Mouse (Mus musculus) embryonic facial prominence, embryonic 11.5 days (tissue): ENCODE measurements around the gene Foxn3. TPM values are rescaled to one million over a fixed set of nuclear protein-coding genes. Genes with fewer than 3 reads are reported as not detected.

Experiments used
- ATAC-seq: fragments of 200-750 bp; cut with Nextera tagmentation; replicated peaks from 2 replicates; pipeline ENCODE4 v1.8.0; 2017; ENCODE audit warnings: low read depth; ENCODE audit not compliant: insufficient number of reproducible peaks, low FRiP score, low TSS enrichment
- DNase-seq: peaks from one replicate; pipeline ENCODE4 v3.0.0-alpha.2; 2015; ENCODE audit warnings: low spot score
- H3K27ac ChIP-seq: fragments of 300-500 bp; sonication (generic); replicated peaks from 2 replicates; pipeline ENCODE4 v1.5.1; 2014; ENCODE audit warnings: mild to moderate bottlenecking, low read depth, low read length, control low read depth
- H3K27me3 ChIP-seq: fragments of 300-500 bp; sonication (generic); 2 replicates; pipeline ENCODE4 v1.6.1; 2014; ENCODE audit warnings: mild to moderate bottlenecking, low read length, moderate library complexity, mixed read lengths; ENCODE audit not compliant: control insufficient read depth, insufficient read depth
- H3K36me3 ChIP-seq: fragments of 300-500 bp; sonication (generic); replicated peaks from 2 replicates; pipeline ENCODE4 v1.6.1; 2014; ENCODE audit warnings: low read depth, mild to moderate bottlenecking, low read length, moderate library complexity, mixed read lengths; ENCODE audit not compliant: control insufficient read depth, insufficient read depth
- H3K4me1 ChIP-seq: fragments of 300-500 bp; sonication (generic); 2 replicates; pipeline ENCODE4 v1.6.1; 2014; ENCODE audit warnings: low read length, mixed read lengths; ENCODE audit not compliant: control insufficient read depth, insufficient read depth
- H3K4me2 ChIP-seq: fragments of 300-500 bp; sonication (generic); 2 replicates; pipeline ENCODE4 v1.6.1; 2014; ENCODE audit warnings: low read depth, mild to moderate bottlenecking, control low read depth, low read length, moderate library complexity
- H3K4me3 ChIP-seq: fragments of 300-500 bp; sonication (generic); 2 replicates; pipeline ENCODE4 v1.5.1; 2014; ENCODE audit warnings: low read depth, low read length, control low read depth
- H3K9ac ChIP-seq: fragments of 300-500 bp; sonication (generic); replicated peaks from 2 replicates; pipeline ENCODE4 v1.6.1; 2014; ENCODE audit warnings: mild to moderate bottlenecking, control low read depth, low read length
- H3K9me3 ChIP-seq: fragments of 300-500 bp; sonication (generic); replicated peaks from 2 replicates; pipeline ENCODE4 v1.6.1; 2016; ENCODE audit warnings: mild to moderate bottlenecking, low read length, inconsistent platforms, mixed read lengths; ENCODE audit not compliant: control insufficient read depth
- WGBS: fragments of 180-500 bp; shearing (Covaris S2); extraction: QIAGEN DNeasy Blood & Tissue Kit; methylation state at CpG from one replicate; pipeline ENCODE4 v1.1.7; 2014; 5-methylcytosine and 5-hydroxymethylcytosine counted together
- polyA plus RNA-seq: library from polyadenylated mRNA; unstranded; fragments of >200 nt; fragmentation: Nextera tagmentation; extraction: Ambion mirVana; gene quantifications from 2 replicates; pipeline ENCODE4 v1.2.1, GENCODE M21; 2014

The Foxn3 gene
- polyA plus RNA-seq, 1 experiment from 2014 or later: 80.5 TPM

DNA sequence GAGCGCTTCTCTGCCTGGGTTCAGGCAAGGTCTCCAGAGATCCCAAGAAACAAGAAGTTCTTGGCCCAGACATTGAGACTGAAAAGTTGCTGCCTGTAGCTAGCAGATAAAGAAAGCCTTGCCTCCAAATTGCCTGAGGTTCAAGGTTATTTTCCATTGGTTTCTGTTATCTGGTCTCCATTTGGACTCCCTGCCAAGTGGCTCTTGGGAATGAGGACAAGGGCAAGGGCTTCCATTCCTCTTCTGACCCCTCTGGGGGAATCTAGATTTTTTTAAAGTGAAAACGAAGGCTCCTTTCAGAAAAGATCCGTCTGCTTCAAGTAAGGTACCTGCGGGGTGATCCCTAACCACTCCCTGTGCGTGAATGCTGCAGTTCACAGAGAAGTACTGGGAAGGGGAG lies 130.0 kb downstream of the Foxn3 start:
- Histone ChIP-seq H3K27ac (no peak overlapping the region), H3K4me1 (no peaks in the 10 kb centered on the region), H3K4me3 (no peak overlapping the region), H3K36me3 (no peaks in the 10 kb centered on the region), H3K4me2 (no peak overlapping the region), H3K9me3 (no peaks in the 10 kb centered on the region), H3K9ac (no peak overlapping the region), H3K27me3 (no peaks in the 10 kb centered on the region)
- WGBS: 82% methylated on average over 5 of the region's 5 CpGs
- ATAC-seq: no peak
- no peak for DNase-seq

DNA sequence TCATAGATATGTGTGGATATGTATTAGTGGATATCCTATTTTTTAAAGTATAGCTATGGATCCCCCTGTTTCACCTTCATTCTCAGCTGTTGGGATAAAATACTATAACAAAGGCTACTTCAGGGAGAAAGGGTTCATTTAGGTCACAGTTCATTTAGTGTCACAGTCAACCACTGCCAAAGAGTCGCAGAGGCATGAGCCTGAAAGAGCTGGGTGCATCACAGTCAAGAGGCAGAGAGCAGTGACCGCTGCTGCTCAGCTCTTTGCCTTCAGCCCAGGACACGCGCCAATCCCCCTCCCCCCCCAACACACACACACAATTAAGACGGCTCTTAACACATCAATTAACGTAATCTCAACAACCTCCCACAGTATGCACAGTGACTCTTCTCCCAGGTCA lies 131.8 kb downstream of the Foxn3 start:
- DNase-seq (no peak), ATAC-seq (no peak)
- H3K9me3 ChIP-seq: no peaks in the 10 kb centered on the region
- WGBS: 81% methylated on average over 6 of the region's 6 CpGs
- H3K4me3 ChIP-seq: no peak overlapping the region
- H3K4me1 ChIP-seq: no peaks in the 10 kb centered on the region
- H3K27ac ChIP-seq: no peak overlapping the region
- no peaks in the 10 kb centered on the region for H3K27me3 ChIP-seq
- no peak overlapping the region for H3K4me2 ChIP-seq
- H3K9ac ChIP-seq: no peak overlapping the region
- no peaks in the 10 kb centered on the region for H3K36me3 ChIP-seq

GRCm38 (mm10) chr12:99430992-99431391 lies 132.4 kb downstream of the Foxn3 start:
- DNase-seq (no peak), ATAC-seq (no peak)
- H3K27ac ChIP-seq: no peak overlapping the region
- H3K4me1 ChIP-seq: no peaks in the 10 kb centered on the region
- H3K27me3 ChIP-seq: no peaks in the 10 kb centered on the region
- H3K4me2 ChIP-seq: no peak overlapping the region
- H3K9me3 ChIP-seq: no peaks in the 10 kb centered on the region
- WGBS: 98% methylated on average over 3 of the region's 3 CpGs
- H3K4me3 ChIP-seq: no peak overlapping the region
- H3K36me3 ChIP-seq: no peaks in the 10 kb centered on the region
- no peak overlapping the region for H3K9ac ChIP-seq

DNA sequence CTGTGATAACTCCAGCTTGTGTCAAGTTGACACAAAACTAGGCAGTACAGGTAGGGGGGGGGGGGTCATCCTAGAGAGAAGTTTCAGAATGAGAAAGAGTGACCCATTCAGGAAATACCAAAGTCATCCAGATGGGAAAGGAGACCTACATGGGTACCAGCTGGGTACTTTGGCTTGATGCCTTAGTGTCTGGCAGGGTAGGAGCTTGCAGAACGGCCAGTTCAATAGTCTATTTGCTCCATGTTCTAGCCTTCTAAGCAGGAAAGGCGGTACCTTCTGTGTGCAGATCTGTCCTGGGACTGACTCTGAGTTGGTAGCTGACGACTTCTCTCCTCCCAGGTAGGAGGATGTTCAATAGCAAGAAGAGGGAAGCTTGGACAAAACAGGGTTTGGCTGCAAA lies 134.3 kb downstream of the Foxn3 start:
- Histone ChIP-seq H3K27ac (no peak overlapping the region), H3K36me3 (no peaks in the 10 kb centered on the region), H3K4me2 (no peak overlapping the region), H3K4me3 (no peak overlapping the region), H3K9me3 (no peaks in the 10 kb centered on the region), H3K9ac (no peak overlapping the region), H3K4me1 (no peaks in the 10 kb centered on the region), H3K27me3 (no peaks in the 10 kb centered on the region)
- no peak for DNase-seq
- 95% methylated on average over 3 of the region's 3 CpGs for WGBS
- ATAC-seq: no peak

GRCm38 (mm10) chr12:99426207-99426916 lies 137.0 kb downstream of the Foxn3 start:
- Histone ChIP-seq H3K4me2 (no peak overlapping the region), H3K9me3 (no peaks in the 10 kb centered on the region), H3K27me3 (no peaks in the 10 kb centered on the region), H3K27ac (no peak overlapping the region), H3K4me3 (no peak overlapping the region), H3K9ac (no peak overlapping the region), H3K4me1 (no peaks in the 10 kb centered on the region), H3K36me3 (no peaks in the 10 kb centered on the region)
- no peak for DNase-seq
- 70% methylated on average over 14 of the region's 14 CpGs for WGBS
- ATAC-seq: no peak

- no peak overlapping the region for H3K9ac ChIP-seq
- no peaks in the 10 kb centered on the region for H3K27me3 ChIP-seq
- no peak overlapping the region for H3K4me3 ChIP-seq
- no peak for DNase-seq
- ATAC-seq: no peak
- no peaks in the 10 kb centered on the region for H3K36me3 ChIP-seq
- H3K9me3 ChIP-seq: no peaks in the 10 kb centered on the region
- no peaks in the 10 kb centered on the region for H3K4me1 ChIP-seq
- no peak overlapping the region for H3K4me2 ChIP-seq
- H3K27ac ChIP-seq: no peak overlapping the region
- WGBS: 93% methylated on average over 2 of the region's 2 CpGs
These were observed 144.0 kb downstream of the Foxn3 start for GRCm38 (mm10) chr12:99419396-99419760.

- Histone ChIP-seq H3K36me3 (no peaks in the 10 kb centered on the region), H3K4me1 (no peaks in the 10 kb centered on the region), H3K4me3 (no peak overlapping the region), H3K27me3 (no peaks in the 10 kb centered on the region), H3K9me3 (no peaks in the 10 kb centered on the region), H3K4me2 (no peak overlapping the region), H3K27ac (no peak overlapping the region), H3K9ac (no peak overlapping the region)
- ATAC-seq: no peak
- WGBS: 77% methylated on average over 7 of the region's 7 CpGs
- no peak for DNase-seq
These were observed 144.6 kb downstream of the Foxn3 start for GRCm38 (mm10) chr12:99418476-99419395.

DNA sequence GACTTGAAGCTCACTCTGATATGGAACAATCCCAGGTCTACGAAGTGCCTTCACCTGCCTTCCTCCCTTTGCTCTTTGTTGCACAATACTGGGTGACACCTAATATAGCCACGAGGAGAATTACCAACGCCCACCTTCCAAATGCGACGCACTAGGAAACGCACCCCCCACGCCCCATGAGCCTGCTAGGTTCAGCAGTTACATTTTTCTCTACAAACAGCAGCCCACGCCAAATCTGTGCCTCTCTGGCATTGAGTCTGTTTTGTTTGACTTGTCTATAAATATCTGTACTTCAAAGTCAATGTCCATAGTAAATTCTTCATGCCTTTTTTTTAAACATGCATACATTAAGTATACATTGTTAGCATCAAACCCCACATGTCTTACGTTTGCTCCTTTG lies 145.5 kb downstream of the Foxn3 start:
- ATAC-seq (no peak), DNase-seq (no peak)
- Histone ChIP-seq H3K9me3 (no peaks in the 10 kb centered on the region), H3K4me2 (no peak overlapping the region), H3K27ac (no peak overlapping the region), H3K4me3 (no peak overlapping the region), H3K36me3 (no peaks in the 10 kb centered on the region), H3K27me3 (no peaks in the 10 kb centered on the region), H3K4me1 (no peaks in the 10 kb centered on the region), H3K9ac (no peak overlapping the region)
- 88% methylated on average over 9 of the region's 9 CpGs for WGBS
